Mouse (Mus musculus): Measurements from ENCODE around the gene Lrrc14b. TPM values are rescaled to one million over a fixed set of nuclear protein-coding genes. Genes with fewer than 3 reads are reported as not detected.

Lrrc14b gene
- not detected for polyA plus RNA-seq (2021)

GRCm38 (mm10) chr13:74363859-74364235 lies at the start of gene Lrrc14b:
Lrrc14b (minus strand) TSS chr13:74364005.
- TF ChIP-seq CTCF (IDR thresholded peaks at IDR 0.05), result no peak
- ATAC-seq, result peak; percentile 87
- DNase-seq (ENCODE audit: low read depth, low spot score), result peak; percentile 60
- POLR2A ChIA-PET, result no interaction called here
- no peaks in the 10 kb centered on the region for H3K27me3 ChIP-seq
- CTCF ChIA-PET, result interaction anchor here (1.3 kb wide), 1 partner anchor 9 kb away, joined by 3 read pairs; no protein-coding TSS in a partner anchor
- in situ Hi-C loops (cut with MboI; ENCODE audit: low pct_unique_long_range_greater_than_20kb), result no loop called here

DNA sequence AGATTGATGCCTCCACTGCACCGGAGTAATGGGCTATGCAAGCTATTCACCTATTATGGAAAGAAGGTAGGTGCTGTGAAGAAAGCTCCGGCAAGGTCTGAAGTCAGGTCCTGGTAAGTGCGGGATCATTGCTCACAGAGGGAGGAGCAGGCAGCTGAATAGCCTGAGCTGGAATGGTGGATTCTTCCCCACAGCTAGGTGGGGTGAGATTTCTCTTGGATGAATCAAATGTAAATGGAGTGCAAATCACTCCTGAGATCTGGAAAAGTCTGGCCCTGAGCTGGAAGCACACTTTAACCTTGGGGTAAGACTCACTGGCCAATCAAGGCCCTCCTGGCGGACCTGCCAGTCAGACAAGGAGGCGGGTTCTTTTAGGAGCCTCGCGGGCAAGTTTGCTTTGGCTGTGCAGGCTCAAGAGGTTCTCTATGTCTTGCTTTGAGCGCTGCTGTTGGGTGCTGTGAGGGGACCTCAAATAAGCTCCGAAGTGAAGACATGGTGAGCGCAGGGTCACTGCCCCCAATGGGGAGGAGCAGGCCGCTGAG lies 35.6 kb upstream of the Lrrc14b start, which contains the start of gene Ftl1-ps1:
Gene Ftl1-ps1, plus strand, starts transcription at position 397 of the 542 bp plus-strand sequence.
- in situ Hi-C loops (cut with MboI; ENCODE audit: low pct_unique_long_range_greater_than_20kb), result no loop called here
- TF ChIP-seq CTCF (IDR thresholded peaks at IDR 0.05), result no peak
- POLR2A ChIA-PET, result no interaction called here
- H3K27me3 ChIP-seq, result peaks cover 19% of the 10 kb centered on the region
- ATAC-seq, result no peak
- CTCF ChIA-PET, result no interaction called here
- DNase-seq (ENCODE audit: low read depth, low spot score), result no peak

DNA sequence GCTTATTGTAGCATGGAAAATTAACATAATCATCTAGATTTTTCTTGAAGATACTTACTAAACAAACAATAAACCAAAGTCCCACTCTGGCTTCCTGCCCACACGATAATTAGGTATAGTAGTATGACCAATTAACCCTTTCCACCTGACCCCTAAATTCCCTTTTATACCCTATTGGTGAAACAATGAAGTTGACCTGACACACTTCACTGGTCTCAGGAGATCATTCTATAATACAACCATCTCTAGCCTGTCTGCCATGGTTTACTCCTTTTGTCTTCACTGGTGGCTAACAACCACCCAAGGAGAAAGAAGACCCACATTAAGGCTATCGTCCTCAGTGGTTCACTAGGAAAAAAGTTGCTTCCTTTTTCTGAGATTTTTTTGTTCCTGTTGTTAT lies 27.4 kb upstream of the Lrrc14b start:
- ChIA-PET POLR2A (interaction anchor here (0.8 kb wide), 1 partner anchor 9 kb away, joined by 3 read pairs; no protein-coding TSS in a partner anchor), CTCF (interaction anchor here (0.9 to 1.4 kb wide), 2 partner anchors 20 to 50 kb away, joined by 3 read pairs; no protein-coding TSS in a partner anchor)
- no peak for ATAC-seq
- in situ Hi-C loops (cut with MboI; ENCODE audit: low pct_unique_long_range_greater_than_20kb), result no loop called here
- no peak for TF ChIP-seq CTCF (IDR thresholded peaks at IDR 0.05)
- peaks cover 3% of the 10 kb centered on the region for H3K27me3 ChIP-seq
- DNase-seq (ENCODE audit: low read depth, low spot score), result no peak

DNA sequence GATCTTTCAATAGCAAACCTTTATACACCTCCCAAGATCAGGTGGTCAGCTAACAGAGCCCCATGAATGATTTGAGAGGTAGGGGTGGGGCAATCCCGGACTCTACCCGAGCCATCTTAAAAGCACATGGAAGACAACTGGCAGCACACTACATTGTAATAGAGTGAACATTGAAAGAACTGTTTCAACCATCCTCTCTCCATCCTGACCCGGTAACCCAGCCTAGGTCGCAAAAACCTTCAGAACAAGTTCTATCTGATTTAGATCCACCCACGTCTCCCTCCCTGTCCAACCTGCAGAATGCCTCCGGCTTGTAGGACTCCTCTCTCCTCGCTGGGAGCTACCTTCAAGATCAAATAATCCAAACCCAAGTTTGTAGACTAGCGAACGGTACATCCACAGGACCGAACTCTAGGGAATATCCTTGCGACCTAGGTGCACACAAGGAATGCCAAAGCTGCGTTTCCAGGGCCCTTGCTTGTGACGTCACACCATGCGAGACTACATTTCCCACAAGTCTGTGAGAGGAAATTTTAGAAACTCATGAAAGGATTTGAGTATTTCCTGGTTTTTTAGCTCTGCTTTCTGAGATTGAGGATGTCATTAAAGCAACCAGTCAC lies 26.7 kb upstream of the Lrrc14b start, which contains the start of gene Zfp72:
Gene Zfp72, minus strand, starts transcription at position 466 of the 620 bp plus-strand sequence.
- H3K27me3 ChIP-seq, result no peaks in the 10 kb centered on the region
- ChIA-PET CTCF (interaction anchor here (0.9 to 1.7 kb wide), 5 partner anchors 16 to 50 kb away, joined by 3 read pairs; no protein-coding TSS in a partner anchor), POLR2A (interaction anchor here (0.6 to 0.7 kb wide), 2 partner anchors 28 to 62 kb away, joined by 4 to 11 read pairs; no protein-coding TSS in a partner anchor)
- DNase-seq (ENCODE audit: low read depth, low spot score), result peak; percentile 47
- no peak for TF ChIP-seq CTCF (IDR thresholded peaks at IDR 0.05)
- in situ Hi-C loops (cut with MboI; ENCODE audit: low pct_unique_long_range_greater_than_20kb), result no loop called here
- ATAC-seq, result peak; percentile 78

DNA sequence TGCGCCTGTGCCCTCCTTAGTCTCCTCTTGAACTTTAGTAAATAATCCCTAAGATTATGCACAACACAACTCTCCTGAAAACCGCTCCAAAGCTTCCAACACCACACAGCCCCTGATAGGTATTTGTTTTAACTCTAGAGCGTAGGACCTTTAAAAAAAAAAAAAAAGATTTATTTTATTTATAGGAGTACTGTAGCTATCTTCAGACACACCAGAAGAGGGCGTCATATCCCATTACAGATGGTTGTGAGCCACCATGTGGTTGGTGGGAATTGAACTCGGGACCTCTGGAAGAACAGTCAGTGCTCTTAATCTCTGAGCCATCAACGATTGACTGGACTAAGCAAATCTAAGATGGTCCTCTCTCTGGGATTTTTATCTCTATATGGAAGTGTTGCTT lies 25.9 kb upstream of the Lrrc14b start:
- peak; percentile 28 for TF ChIP-seq CTCF (IDR thresholded peaks at IDR 0.05)
- ATAC-seq, result no peak
- POLR2A ChIA-PET, result no interaction called here
- in situ Hi-C loops (cut with MboI; ENCODE audit: low pct_unique_long_range_greater_than_20kb), result no loop called here
- H3K27me3 ChIP-seq, result no peaks in the 10 kb centered on the region
- CTCF ChIA-PET, result interaction anchor here (1.1 to 1.7 kb wide), 3 partner anchors 15 to 47 kb away, joined by 3 read pairs; no protein-coding TSS in a partner anchor
- no peak for DNase-seq (ENCODE audit: low read depth, low spot score)

DNA sequence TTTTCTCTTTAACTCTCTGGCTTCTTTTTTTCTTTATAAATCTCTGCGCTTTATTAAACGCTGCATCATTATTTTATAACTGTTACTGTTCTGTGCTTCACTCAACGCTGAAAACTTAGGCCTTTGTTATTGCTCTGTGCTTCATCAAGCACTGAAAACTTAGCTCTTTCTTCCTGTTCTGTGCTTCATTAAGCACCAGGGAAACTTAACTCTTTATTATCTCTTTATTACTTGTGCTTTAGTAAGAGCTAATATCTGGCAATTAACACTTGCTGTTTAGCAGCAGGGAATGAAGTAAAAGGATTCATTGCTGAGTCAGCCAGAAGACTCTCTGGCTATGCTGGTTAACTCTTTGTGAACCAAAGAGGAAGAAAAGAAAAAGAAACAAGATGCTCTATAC lies 18.5 kb upstream of the Lrrc14b start:
- no peaks in the 10 kb centered on the region for H3K27me3 ChIP-seq
- ATAC-seq (peak; percentile 21), DNase-seq (ENCODE audit: low read depth, low spot score) (no peak)
- POLR2A ChIA-PET, result interaction anchor here (0.8 kb wide), 1 partner anchor 9 kb away, joined by 3 read pairs; no protein-coding TSS in a partner anchor
- CTCF ChIA-PET, result interaction anchor here (1.7 kb wide), 1 partner anchor 26 kb away, joined by 4 read pairs; no protein-coding TSS in a partner anchor
- in situ Hi-C loops (cut with MboI; ENCODE audit: low pct_unique_long_range_greater_than_20kb), result no loop called here
- no peak for TF ChIP-seq CTCF (IDR thresholded peaks at IDR 0.05)

DNA sequence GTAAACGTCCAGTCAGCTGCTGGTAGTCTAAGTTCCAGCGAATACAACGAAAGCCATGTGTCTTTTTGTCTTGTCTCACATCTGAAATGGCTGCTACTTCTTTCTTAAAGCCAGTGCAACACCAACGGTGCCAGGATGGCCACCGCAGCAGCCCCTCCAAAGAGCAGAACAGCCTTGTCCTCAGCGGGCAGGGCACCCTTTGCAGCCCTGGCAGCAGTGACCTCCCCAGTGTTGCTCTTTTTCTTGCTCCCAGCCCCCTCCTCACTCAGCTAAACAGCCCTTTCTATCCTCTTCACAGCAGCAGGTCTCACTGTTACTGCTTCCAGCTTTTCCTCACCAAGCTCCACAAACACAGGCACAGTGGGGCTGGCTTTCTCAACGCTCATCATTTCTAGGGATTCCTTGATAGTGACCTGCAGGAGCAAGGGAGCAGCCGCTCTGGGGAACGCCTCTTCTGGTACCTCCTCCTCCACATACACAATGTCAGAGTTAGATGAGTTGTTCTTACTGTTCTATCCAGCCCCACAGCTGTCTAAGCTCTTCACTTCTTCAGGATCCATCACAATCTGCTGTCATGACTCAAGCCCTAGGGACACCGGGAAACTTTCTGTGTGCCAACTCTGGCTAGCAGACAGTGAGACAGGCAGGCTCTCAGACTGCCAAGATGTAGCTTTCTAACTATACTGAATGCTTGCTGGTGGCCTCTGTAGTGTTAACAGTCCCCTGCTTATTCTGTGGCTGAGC lies 17.9 kb upstream of the Lrrc14b start:
- CTCF ChIA-PET, result interaction anchor here (1.7 kb wide), 1 partner anchor 25 kb away, joined by 4 read pairs; no protein-coding TSS in a partner anchor
- DNase-seq (ENCODE audit: low read depth, low spot score) (no peak), ATAC-seq (peak; percentile 47)
- POLR2A ChIA-PET, result interaction anchor here (0.6 to 0.8 kb wide), 2 partner anchors 10 to 31 kb away, joined by 3 to 9 read pairs; partner anchors contain the start of genes Ccdc127 and Sdha
- no peaks in the 10 kb centered on the region for H3K27me3 ChIP-seq
- in situ Hi-C loops (cut with MboI; ENCODE audit: low pct_unique_long_range_greater_than_20kb), result no loop called here
- TF ChIP-seq CTCF (IDR thresholded peaks at IDR 0.05), result no peak

DNA sequence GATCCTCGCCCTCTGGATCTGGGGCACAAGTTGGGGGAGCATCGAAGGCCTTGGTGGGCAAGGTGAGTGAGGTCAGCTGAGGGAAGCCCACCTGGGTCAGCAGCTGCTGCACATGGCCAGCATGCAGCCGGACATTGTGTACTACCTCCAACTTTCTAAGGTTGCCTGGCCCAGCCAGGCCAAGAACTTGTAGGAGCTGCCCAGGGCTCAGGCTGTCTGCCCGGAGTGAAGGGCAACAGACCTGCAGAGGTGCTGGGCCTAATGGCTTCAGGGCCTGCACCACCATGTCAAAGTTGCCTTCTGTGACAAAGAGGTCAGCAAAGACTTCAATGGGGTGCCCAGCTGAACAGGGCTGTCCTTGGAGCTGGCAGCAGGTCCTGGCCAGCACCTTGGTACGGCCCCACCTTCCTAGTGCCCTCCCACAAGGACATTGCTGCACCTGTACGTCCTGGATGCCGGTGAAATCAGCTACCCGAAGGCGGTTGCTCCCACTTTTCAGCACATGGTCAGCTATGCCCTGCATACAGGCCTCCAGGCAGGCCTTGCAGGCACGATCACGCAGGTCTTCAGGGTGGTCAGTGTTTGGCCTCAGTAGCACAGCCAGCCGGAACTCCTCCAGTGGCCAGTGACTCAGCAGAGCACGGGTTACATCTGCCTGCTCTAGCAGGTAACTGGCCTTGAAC lies 488 bp downstream of the Lrrc14b start:
- in situ Hi-C loops (cut with MboI; ENCODE audit: low pct_unique_long_range_greater_than_20kb), result no loop called here
- DNase-seq (ENCODE audit: low read depth, low spot score) (no peak), ATAC-seq (peak; percentile 89)
- TF ChIP-seq CTCF (IDR thresholded peaks at IDR 0.05), result no peak
- CTCF ChIA-PET, result interaction anchor here (1.3 kb wide), 1 partner anchor 9 kb away, joined by 3 read pairs; no protein-coding TSS in a partner anchor
- H3K27me3 ChIP-seq, result no peaks in the 10 kb centered on the region
- POLR2A ChIA-PET, result no interaction called here

DNA sequence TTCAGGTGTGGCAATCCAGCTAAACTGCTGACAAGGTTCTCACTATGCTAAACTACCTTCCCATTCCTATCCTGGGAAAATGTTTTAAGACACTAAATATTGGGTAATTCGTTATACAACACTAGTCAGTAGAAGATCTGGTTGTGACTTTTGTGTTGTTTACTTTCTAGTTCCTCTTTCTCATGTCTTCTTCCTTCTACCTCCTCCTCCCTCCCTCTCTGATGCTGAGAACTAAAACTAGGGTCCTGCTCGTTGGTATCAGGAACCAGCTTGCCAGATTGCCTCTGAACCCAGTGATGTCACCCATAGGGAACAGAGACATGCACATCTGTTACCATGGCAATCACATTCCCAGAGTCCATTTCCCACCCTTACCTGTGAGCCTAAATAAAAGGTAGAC lies 1.6 kb downstream of the Lrrc14b start:
- ChIA-PET CTCF (interaction anchor here (2.3 kb wide), 1 partner anchor 9 kb away, joined by 5 read pairs; no protein-coding TSS in a partner anchor), POLR2A (interaction anchor here (0.6 kb wide), 1 partner anchor 28 kb away, joined by 4 read pairs; the partner anchor contains the start of gene Zfp72)
- in situ Hi-C loops (cut with MboI; ENCODE audit: low pct_unique_long_range_greater_than_20kb), result no loop called here
- ATAC-seq (no peak), DNase-seq (ENCODE audit: low read depth, low spot score) (no peak)
- no peaks in the 10 kb centered on the region for H3K27me3 ChIP-seq
- no peak for TF ChIP-seq CTCF (IDR thresholded peaks at IDR 0.05)

- ATAC-seq (no peak), DNase-seq (ENCODE audit: low read depth, low spot score) (no peak)
- in situ Hi-C loops (cut with MboI; ENCODE audit: low pct_unique_long_range_greater_than_20kb), result no loop called here
- no peak for TF ChIP-seq CTCF (IDR thresholded peaks at IDR 0.05)
- POLR2A ChIA-PET, result no interaction called here
- CTCF ChIA-PET, result interaction anchor here (1.5 to 1.8 kb wide), 3 partner anchors 11 to 25 kb away, joined by 4 to 6 read pairs (median 4); no protein-coding TSS in a partner anchor
- no peaks in the 10 kb centered on the region for H3K27me3 ChIP-seq
Observed at GRCm38 (mm10) chr13:74356491-74356890, 7.3 kb downstream of the Lrrc14b start.

Measured in Patski (cell line).